Mouse (Mus musculus): Measurements from ENCODE around the gene Cks2. TPM values are rescaled to one million over a fixed set of nuclear protein-coding genes. Genes with fewer than 3 reads are reported as not detected.
A peak's percentile ranks its signal among the peaks of the same experiment; 100 is the strongest.

Gene Cks2
- polyA plus RNA-seq, 1 experiment = 95.1 TPM

GRCm38 (mm10) chr13:51677630-51678185 lies 32.7 kb downstream of the Cks2 start:
- H3K79me2 ChIP-seq (ENCODE audit: control insufficient read depth, insufficient read depth) = no peaks in the 10 kb centered on the region
- TF ChIP-seq MAX (IDR thresholded peaks at IDR 0.05; ENCODE audit: low read depth) = no peak
- no peak for TF ChIP-seq MYOD1 (IDR thresholded peaks at IDR 0.05; ENCODE audit: control insufficient read depth in 1 of 3, insufficient read length in 2 of 3, low read depth in 2 of 3)

DNA sequence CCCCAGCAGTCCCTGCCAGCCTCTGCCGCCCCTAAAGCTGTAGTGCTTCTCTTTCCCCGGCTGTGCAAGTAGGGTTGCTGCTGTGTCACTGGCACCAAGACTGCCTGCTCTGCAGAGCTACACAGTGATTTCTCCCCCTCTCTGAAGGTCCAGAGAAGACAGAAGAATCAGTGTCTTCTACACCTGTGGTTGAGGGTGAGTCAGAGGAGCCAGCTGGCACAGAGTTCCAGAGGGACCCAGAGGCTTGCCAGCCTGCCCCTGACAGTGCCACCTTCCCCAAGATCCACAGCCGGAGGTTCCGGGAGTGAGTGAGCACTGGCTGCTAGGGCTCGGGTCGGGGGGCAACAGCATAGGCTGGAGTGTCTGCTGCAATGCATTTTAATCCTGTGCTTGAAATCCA lies 33.7 kb downstream of the Cks2 start:
- TF ChIP-seq TCF3 (IDR thresholded peaks at IDR 0.05; ENCODE audit: insufficient read length, low read depth) = no peak
- peak in 1 of 3 experiments; percentile 63 for TF ChIP-seq MYOG (IDR thresholded peaks at IDR 0.05; ENCODE audit: control insufficient read depth in 1 of 3, insufficient read depth in 1 of 3, insufficient read length in 2 of 3, low read depth in 2 of 3)
- no peak for TF ChIP-seq REST (IDR thresholded peaks at IDR 0.05; ENCODE audit: insufficient read depth, insufficient read length)
- TF ChIP-seq E2F4 (IDR thresholded peaks at IDR 0.05; ENCODE audit: insufficient read depth) = no peak
- peak in 2 of 3 experiments; percentile 37 to 38 for TF ChIP-seq MYOD1 (IDR thresholded peaks at IDR 0.05; ENCODE audit: control insufficient read depth in 1 of 3, insufficient read length in 2 of 3, low read depth in 2 of 3)
- Histone ChIP-seq H3ac (ENCODE audit: control insufficient read depth, insufficient read length) (no peak overlapping the region), H3K79me2 (ENCODE audit: control insufficient read depth, insufficient read depth) (no peaks in the 10 kb centered on the region), H3K27me3 (ENCODE audit: control insufficient read depth, insufficient read depth, insufficient read length) (no peaks in the 10 kb centered on the region), H3K36me3 (ENCODE audit: control insufficient read depth, insufficient read depth) (peaks cover 48% of the 10 kb centered on the region), H3K4me3 (no peak overlapping the region), H3K4me2 (ENCODE audit: low read depth) (no peak overlapping the region)

More at GRCm38 (mm10) chr13:51677630-51678185, 32.7 kb downstream of the Cks2 start:
- Histone ChIP-seq H3K4me3 (no peak overlapping the region), H3ac (ENCODE audit: control insufficient read depth, insufficient read length) (no peak overlapping the region), H3K4me2 (ENCODE audit: low read depth) (no peak overlapping the region), H3K27me3 (ENCODE audit: control insufficient read depth, insufficient read depth, insufficient read length) (no peaks in the 10 kb centered on the region), H3K36me3 (ENCODE audit: control insufficient read depth, insufficient read depth) (peaks cover 48% of the 10 kb centered on the region)

DNA sequence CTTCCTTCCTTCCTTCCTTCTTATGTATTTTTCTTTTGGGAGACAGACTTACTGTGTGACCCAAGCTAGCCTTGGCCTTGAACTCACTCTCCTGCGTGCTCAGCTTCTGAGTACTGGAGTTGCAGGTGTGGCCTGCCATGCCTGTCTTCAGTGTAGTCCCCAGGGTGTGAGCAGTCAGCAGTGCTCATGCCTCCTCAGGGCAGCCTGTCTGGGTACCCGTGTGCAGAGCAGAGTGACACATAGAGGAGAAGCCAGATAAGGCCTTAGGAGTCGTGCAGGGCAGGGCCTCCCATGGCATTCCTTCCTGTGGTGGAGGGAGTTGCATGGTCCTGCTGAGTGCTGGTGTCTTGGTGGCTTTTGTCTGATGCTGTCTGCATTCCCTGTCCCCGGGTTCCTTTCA lies 34.3 kb downstream of the Cks2 start:
- Histone ChIP-seq H3K36me3 (ENCODE audit: control insufficient read depth, insufficient read depth) (peaks cover 49% of the 10 kb centered on the region), H3ac (ENCODE audit: control insufficient read depth, insufficient read length) (no peak overlapping the region), H3K4me2 (ENCODE audit: low read depth) (no peak overlapping the region), H3K79me2 (ENCODE audit: control insufficient read depth, insufficient read depth) (no peaks in the 10 kb centered on the region), H3K27me3 (ENCODE audit: control insufficient read depth, insufficient read depth, insufficient read length) (no peaks in the 10 kb centered on the region), H3K4me3 (no peak overlapping the region)
- TF ChIP-seq TCF3 (IDR thresholded peaks at IDR 0.05; ENCODE audit: insufficient read length, low read depth) = no peak
- TF ChIP-seq MAX (IDR thresholded peaks at IDR 0.05; ENCODE audit: low read depth) = no peak
- no peak for TF ChIP-seq SRF (IDR thresholded peaks at IDR 0.05; ENCODE audit: control insufficient read depth, insufficient read length, low read depth)
- no peak for TF ChIP-seq MYOD1 (IDR thresholded peaks at IDR 0.05; ENCODE audit: control insufficient read depth in 1 of 3, insufficient read length in 2 of 3, low read depth in 2 of 3)
- no peak for TF ChIP-seq CEBPB (IDR thresholded peaks at IDR 0.05; ENCODE audit: insufficient read depth, poor library complexity, severe bottlenecking)
- TF ChIP-seq MYOG (IDR thresholded peaks at IDR 0.05; ENCODE audit: control insufficient read depth in 1 of 3, insufficient read depth in 1 of 3, insufficient read length in 2 of 3, low read depth in 2 of 3) = no peak
- no peak for TF ChIP-seq POLR2AphosphoS2 (IDR thresholded peaks at IDR 0.05; ENCODE audit: insufficient read length, low read depth)
- TF ChIP-seq TCF12 (IDR thresholded peaks at IDR 0.05; ENCODE audit: insufficient read depth, poor library complexity, severe bottlenecking) = no peak
- TF ChIP-seq POLR2A (IDR thresholded peaks at IDR 0.05; ENCODE audit: insufficient read length, low read depth) = no peak

- no peak overlapping the region for H3K4me2 ChIP-seq (ENCODE audit: low read depth)
- H3K36me3 ChIP-seq (ENCODE audit: control insufficient read depth, insufficient read depth) = peaks cover 49% of the 10 kb centered on the region
- no peak overlapping the region for H3ac ChIP-seq (ENCODE audit: control insufficient read depth, insufficient read length)
- no peaks in the 10 kb centered on the region for H3K79me2 ChIP-seq (ENCODE audit: control insufficient read depth, insufficient read depth)
- H3K27me3 ChIP-seq (ENCODE audit: control insufficient read depth, insufficient read depth, insufficient read length) = no peaks in the 10 kb centered on the region
- TF ChIP-seq SRF (IDR thresholded peaks at IDR 0.05; ENCODE audit: control insufficient read depth, insufficient read length, low read depth) (no peak), USF1 (IDR thresholded peaks at IDR 0.05; ENCODE audit: low read depth) (no peak), E2F4 (IDR thresholded peaks at IDR 0.05; ENCODE audit: insufficient read depth) (no peak), MAX (IDR thresholded peaks at IDR 0.05; ENCODE audit: low read depth) (no peak), TCF3 (IDR thresholded peaks at IDR 0.05; ENCODE audit: insufficient read length, low read depth) (no peak), CEBPB (IDR thresholded peaks at IDR 0.05; ENCODE audit: insufficient read depth, poor library complexity, severe bottlenecking) (no peak), POLR2A (IDR thresholded peaks at IDR 0.05; ENCODE audit: insufficient read length, low read depth) (no peak), MYOG (IDR thresholded peaks at IDR 0.05; ENCODE audit: control insufficient read depth in 1 of 3, insufficient read depth in 1 of 3, insufficient read length in 2 of 3, low read depth in 2 of 3) (no peak)
- no peak overlapping the region for H3K4me3 ChIP-seq
Measured at GRCm38 (mm10) chr13:51681076-51681475, 36.0 kb downstream of the Cks2 start.

- Histone ChIP-seq H3K36me3 (ENCODE audit: control insufficient read depth, insufficient read depth) (peaks cover 43% of the 10 kb centered on the region), H3K79me2 (ENCODE audit: control insufficient read depth, insufficient read depth) (no peaks in the 10 kb centered on the region), H3ac (ENCODE audit: control insufficient read depth, insufficient read length) (no peak overlapping the region), H3K27me3 (ENCODE audit: control insufficient read depth, insufficient read depth, insufficient read length) (no peaks in the 10 kb centered on the region), H3K4me2 (ENCODE audit: low read depth) (no peak overlapping the region), H3K4me3 (no peak overlapping the region)
- TF ChIP-seq TCF12 (IDR thresholded peaks at IDR 0.05; ENCODE audit: insufficient read depth, poor library complexity, severe bottlenecking) (no peak), USF1 (IDR thresholded peaks at IDR 0.05; ENCODE audit: low read depth) (no peak), E2F4 (IDR thresholded peaks at IDR 0.05; ENCODE audit: insufficient read depth) (no peak), MAX (IDR thresholded peaks at IDR 0.05; ENCODE audit: low read depth) (no peak), TCF3 (IDR thresholded peaks at IDR 0.05; ENCODE audit: insufficient read length, low read depth) (no peak)
Measured at GRCm38 (mm10) chr13:51681634-51682033, 36.6 kb downstream of the Cks2 start.

Data from myocyte (in vitro differentiated cells).